Mouse (Mus musculus) midbrain, embryonic 16.5 days (tissue): Measurements from ENCODE around the gene Erf. TPM values are rescaled to one million over a fixed set of nuclear protein-coding genes. Genes with fewer than 3 reads are reported as not detected.

Experiments
- ATAC-seq: fragments of 200-750 bp; cut with Nextera tagmentation; 2 replicates; pipeline ENCODE4 v1.8.0; 2017; ENCODE audit warnings: moderate TSS enrichment
- H3K27ac ChIP-seq: fragments of 300-500 bp; sonication (generic); 2 replicates; pipeline ENCODE4 v1.5.1; 2014; ENCODE audit warnings: mild to moderate bottlenecking, low read length, mixed read lengths
- H3K27me3 ChIP-seq: fragments of 300-500 bp; sonication (generic); 2 replicates; pipeline ENCODE4 v1.6.1; 2014; ENCODE audit warnings: low read depth, low read length, mixed read lengths; ENCODE audit not compliant: control insufficient read depth, insufficient read depth
- H3K36me3 ChIP-seq: fragments of 300-500 bp; sonication (generic); 2 replicates; pipeline ENCODE4 v1.6.1; 2014; ENCODE audit warnings: mild to moderate bottlenecking, low read length, moderate library complexity, mixed read lengths; ENCODE audit not compliant: control insufficient read depth, insufficient read depth
- H3K4me1 ChIP-seq: fragments of 300-500 bp; sonication (generic); 2 replicates; pipeline ENCODE4 v1.6.1; 2014; ENCODE audit warnings: mild to moderate bottlenecking, low read length, mixed read lengths; ENCODE audit not compliant: control insufficient read depth, insufficient read depth
- H3K4me2 ChIP-seq: fragments of 300-500 bp; sonication (generic); 2 replicates; pipeline ENCODE4 v1.6.1; 2014; ENCODE audit warnings: mild to moderate bottlenecking, low read length, mixed read lengths
- H3K4me3 ChIP-seq: fragments of 300-500 bp; sonication (generic); 2 replicates; pipeline ENCODE4 v1.5.1; 2014; ENCODE audit warnings: low read depth, mild to moderate bottlenecking, low read length, moderate library complexity, mixed read lengths
- H3K9ac ChIP-seq: fragments of 300-500 bp; sonication (generic); 2 replicates; pipeline ENCODE4 v1.6.1; 2014; ENCODE audit warnings: low read depth, low read length, mixed read lengths
- H3K9me3 ChIP-seq: fragments of 300-500 bp; sonication (generic); replicated peaks from 2 replicates; pipeline ENCODE4 v1.6.1; 2014; ENCODE audit warnings: mild to moderate bottlenecking, low read length, mixed read lengths; ENCODE audit not compliant: control insufficient read depth, poor library complexity, severe bottlenecking
- WGBS: fragments of 180-500 bp; shearing (Covaris S2); extraction: QIAGEN DNeasy Blood & Tissue Kit; methylation state at CpG from one replicate; pipeline ENCODE4 v1.1.7; 2014; 5-methylcytosine and 5-hydroxymethylcytosine counted together
- polyA plus RNA-seq: library from polyadenylated mRNA; unstranded; fragments of >200 nt; fragmentation: Nextera tagmentation; extraction: Ambion mirVana; gene quantifications from 2 replicates; pipeline ENCODE4 v1.2.1, GENCODE M21; 2015

The Erf gene
- polyA plus RNA-seq, 1 experiment from 2014 or later = 2.8 TPM

DNA sequence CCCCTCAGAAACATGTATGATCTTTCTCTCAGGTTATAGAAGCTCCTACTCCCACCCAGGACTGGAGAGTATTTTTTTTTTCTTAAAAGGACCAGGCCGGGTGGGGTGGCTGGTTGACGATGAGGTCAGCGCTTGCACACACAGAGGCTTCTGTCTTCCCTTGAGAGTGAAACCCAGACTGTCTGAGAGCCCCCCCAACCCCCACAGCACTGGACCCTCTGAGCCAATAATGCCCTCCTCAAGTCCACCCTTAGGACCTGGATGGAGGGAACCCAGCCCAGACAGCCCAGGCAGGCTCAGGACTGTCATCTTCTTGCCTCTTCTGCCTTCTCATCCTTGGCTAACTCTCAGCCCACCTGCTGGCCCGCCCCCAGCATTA, 3.8 kb downstream of the Erf start:
- H3K36me3 ChIP-seq = no peaks in the 10 kb centered on the region
- H3K4me3 ChIP-seq = peak overlapping the region; percentile 76
- H3K9me3 ChIP-seq = no peaks in the 10 kb centered on the region
- H3K4me1 ChIP-seq = peaks cover 48% of the 10 kb centered on the region
- H3K4me2 ChIP-seq = peak overlapping the region; percentile 97; the same call in 1 of the 2 replicates
- ATAC-seq = no peak
- H3K27ac ChIP-seq = peak overlapping the region; percentile 75; the same call in 1 of the 2 replicates
- H3K9ac ChIP-seq = peak overlapping the region; percentile 41; the same call in 1 of the 2 replicates
- no peaks in the 10 kb centered on the region for H3K27me3 ChIP-seq
- WGBS = 34% methylated on average over 4 of the region's 4 CpGs

GRCm38 (mm10) chr7:25246079-25246758, 4.3 kb downstream of the Erf start:
- Histone ChIP-seq H3K36me3 (no peaks in the 10 kb centered on the region), H3K4me1 (peaks cover 43% of the 10 kb centered on the region), H3K9me3 (no peaks in the 10 kb centered on the region), H3K9ac (0 out of 2 replicates have a peak overlapping the region, but pooled peaks have one; percentile 41), H3K27ac (peak overlapping the region; percentile 75; the same call in 1 of the 2 replicates), H3K4me3 (peak overlapping the region; percentile 2; the same call in 1 of the 2 replicates), H3K4me2 (peak overlapping the region; percentile 97), H3K27me3 (no peaks in the 10 kb centered on the region)
- 71% methylated on average over 20 of the region's 20 CpGs for WGBS
- ATAC-seq = no peak

- ATAC-seq = no peak
- 88% methylated on average over 30 of the region's 30 CpGs for WGBS
- no peaks in the 10 kb centered on the region for H3K27me3 ChIP-seq
- H3K36me3 ChIP-seq = no peaks in the 10 kb centered on the region
- no peak overlapping the region for H3K27ac ChIP-seq
- H3K4me1 ChIP-seq = peaks cover 37% of the 10 kb centered on the region
- H3K4me3 ChIP-seq = no peak overlapping the region
- 0 out of 2 replicates have a peak overlapping the region, but pooled peaks have one; percentile 20 for H3K9ac ChIP-seq
- H3K9me3 ChIP-seq = no peaks in the 10 kb centered on the region
- no peak overlapping the region for H3K4me2 ChIP-seq
These were observed 5.8 kb downstream of the Erf start for GRCm38 (mm10) chr7:25244562-25245369.

DNA sequence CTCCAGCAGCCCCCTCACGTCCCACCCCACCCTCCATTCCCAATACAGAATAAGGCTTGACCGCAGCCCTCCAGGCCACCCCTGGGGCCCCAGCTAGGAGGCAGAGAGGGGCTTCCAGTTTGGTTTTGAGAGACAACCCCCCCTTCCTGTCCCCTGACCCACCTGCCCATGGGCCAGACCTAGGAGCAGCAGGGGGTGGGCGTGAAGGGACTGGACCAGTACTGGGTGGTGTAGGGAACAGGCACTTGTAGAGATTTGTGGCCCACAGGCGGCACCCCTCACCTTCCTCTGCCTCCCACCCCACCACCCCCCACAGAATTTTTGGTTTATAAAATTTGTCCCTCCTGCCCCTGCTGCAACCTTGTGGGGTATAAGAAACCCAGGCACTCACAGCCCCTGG, 7.2 kb downstream of the Erf start:
- ATAC-seq = no peak
- no peaks in the 10 kb centered on the region for H3K9me3 ChIP-seq
- peaks cover 29% of the 10 kb centered on the region for H3K4me1 ChIP-seq
- H3K27me3 ChIP-seq = no peaks in the 10 kb centered on the region
- no peak overlapping the region for H3K4me2 ChIP-seq
- H3K9ac ChIP-seq = no peak overlapping the region
- no peaks in the 10 kb centered on the region for H3K36me3 ChIP-seq
- WGBS = 98% methylated on average over 4 of the region's 4 CpGs
- H3K4me3 ChIP-seq = no peak overlapping the region
- H3K27ac ChIP-seq = no peak overlapping the region

- Histone ChIP-seq H3K4me1 (peaks cover 15% of the 10 kb centered on the region), H3K4me3 (no peak overlapping the region), H3K27ac (no peak overlapping the region), H3K9me3 (no peaks in the 10 kb centered on the region), H3K36me3 (no peaks in the 10 kb centered on the region), H3K9ac (no peak overlapping the region), H3K27me3 (no peaks in the 10 kb centered on the region), H3K4me2 (no peak overlapping the region)
- ATAC-seq = no peak
- WGBS = 22% methylated on average over 2 of the region's 2 CpGs
These were observed 9.5 kb downstream of the Erf start for GRCm38 (mm10) chr7:25241062-25241461.

- no peaks in the 10 kb centered on the region for H3K36me3 ChIP-seq
- H3K4me1 ChIP-seq = peaks cover 15% of the 10 kb centered on the region
- WGBS = 64% methylated on average over 7 of the region's 7 CpGs
- no peak overlapping the region for H3K9ac ChIP-seq
- no peak overlapping the region for H3K27ac ChIP-seq
- H3K4me3 ChIP-seq = no peak overlapping the region
- H3K4me2 ChIP-seq = no peak overlapping the region
- H3K9me3 ChIP-seq = no peaks in the 10 kb centered on the region
- H3K27me3 ChIP-seq = no peaks in the 10 kb centered on the region
- ATAC-seq = no peak
These were observed 9.9 kb downstream of the Erf start for GRCm38 (mm10) chr7:25240631-25241030.

GRCm38 (mm10) chr7:25238829-25239623, 11.5 kb downstream of the Erf start:
- no peaks in the 10 kb centered on the region for H3K36me3 ChIP-seq
- peak overlapping the region; percentile 52 for H3K4me2 ChIP-seq
- peak overlapping the region; percentile 74 for H3K27ac ChIP-seq
- H3K4me1 ChIP-seq = peaks cover 22% of the 10 kb centered on the region
- no peaks in the 10 kb centered on the region for H3K27me3 ChIP-seq
- no peaks in the 10 kb centered on the region for H3K9me3 ChIP-seq
- no peak overlapping the region; the same call in 1 of the 2 replicates for H3K9ac ChIP-seq
- 4% methylated on average over 30 of the region's 30 CpGs for WGBS
- H3K4me3 ChIP-seq = peak overlapping the region; percentile 87
- ATAC-seq = peak; percentile 61

GRCm38 (mm10) chr7:25238015-25238706, 12.4 kb downstream of the Erf start:
- Histone ChIP-seq H3K9ac (peak overlapping the region; percentile 99), H3K4me3 (peak overlapping the region; percentile 87), H3K36me3 (peaks cover 5% of the 10 kb centered on the region; the same call in 1 of the 2 replicates), H3K4me1 (peaks cover 22% of the 10 kb centered on the region), H3K27ac (peak overlapping the region; percentile 74), H3K9me3 (no peaks in the 10 kb centered on the region), H3K4me2 (peak overlapping the region; percentile 52), H3K27me3 (no peaks in the 10 kb centered on the region)
- ATAC-seq = peak; percentile 92
- under 1% methylated on average over 23 of the region's 23 CpGs for WGBS
